Mouse (Mus musculus): Measurements from ENCODE around the gene Scd4. TPM values are rescaled to one million over a fixed set of nuclear protein-coding genes. Genes with fewer than 3 reads are reported as not detected.

Gene Scd4
- polyA plus RNA-seq, 1 experiment from 2014 or later, result 0.12 TPM

DNA sequence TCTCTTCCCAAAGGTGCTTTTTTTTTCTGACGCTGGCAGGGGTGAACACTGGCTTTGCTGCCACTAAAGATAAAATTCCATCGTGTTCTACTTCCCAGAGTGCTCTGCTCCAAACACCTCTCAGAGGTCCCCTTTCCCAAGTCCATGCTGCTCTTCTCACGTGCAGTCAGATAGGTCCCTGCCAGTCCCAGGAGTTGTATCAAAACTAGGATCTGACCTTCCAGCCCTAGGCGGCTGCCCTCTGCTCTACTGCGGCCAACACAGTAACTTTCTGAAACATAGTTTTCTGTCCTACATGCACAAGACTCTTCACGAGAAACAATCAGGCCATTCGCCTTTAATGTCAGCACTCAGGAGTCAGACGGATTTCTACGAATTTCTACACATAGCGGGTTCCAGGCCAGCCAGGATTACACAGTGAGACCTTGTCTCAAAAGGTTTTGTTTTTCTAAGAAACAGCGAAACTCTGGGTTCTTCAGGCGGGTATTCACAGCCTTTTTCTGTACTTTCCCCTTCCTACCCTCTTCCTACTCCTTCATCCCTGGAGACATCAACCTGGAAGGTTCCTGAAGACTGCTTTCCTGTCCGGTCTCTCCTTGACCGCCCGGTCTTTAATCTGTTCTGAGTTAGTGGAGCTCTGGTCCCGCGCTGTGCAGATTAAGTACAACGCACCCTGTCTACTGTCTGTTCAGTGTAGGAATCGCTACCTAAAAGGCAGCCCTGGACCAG, 55.0 kb downstream of the Scd4 start:
- Histone ChIP-seq H3K4me1 (replicated peaks; ENCODE audit: insufficient read depth, low read length) (peaks cover 6% of the 10 kb centered on the region), H3K27me3 (ENCODE audit: insufficient read depth, low read length) (no peaks in the 10 kb centered on the region), H3K36me3 (ENCODE audit: insufficient read depth, low read length) (no peaks in the 10 kb centered on the region), H3K9ac (ENCODE audit: low read depth, low read length) (peak overlapping the region; percentile 57), H3K4me2 (ENCODE audit: low read length) (peak overlapping the region; percentile 78), H3K9me3 (replicated peaks; ENCODE audit: low read length) (no peaks in the 10 kb centered on the region), H3K27ac (peak overlapping the region; percentile 89), H3K4me3 (replicated peaks; ENCODE audit: low read depth, low read length) (peak overlapping the region; percentile 48)
- TF ChIP-seq CTCF (IDR thresholded peaks at IDR 0.05; ENCODE audit: low read depth), result no peak
- ATAC-seq (replicated peaks; ENCODE audit: low FRiP score, low read depth) (no peak), DNase-seq (ENCODE audit: low spot score) (no peak)
- 27% methylated on average over 19 of the region's 19 CpGs for WGBS

- no peaks in the 10 kb centered on the region for H3K36me3 ChIP-seq (ENCODE audit: insufficient read depth, low read length)
- peak overlapping the region; percentile 57 for H3K9ac ChIP-seq (ENCODE audit: low read depth, low read length)
- H3K4me1 ChIP-seq (replicated peaks; ENCODE audit: insufficient read depth, low read length), result peaks cover 6% of the 10 kb centered on the region
- peak overlapping the region; percentile 48 for H3K4me3 ChIP-seq (replicated peaks; ENCODE audit: low read depth, low read length)
- H3K4me2 ChIP-seq (ENCODE audit: low read length), result peak overlapping the region; percentile 78
- ATAC-seq (replicated peaks; ENCODE audit: low FRiP score, low read depth) (peak; percentile 99), DNase-seq (ENCODE audit: low spot score) (peak; percentile 93)
- H3K27ac ChIP-seq, result peak overlapping the region; percentile 89
- no peaks in the 10 kb centered on the region for H3K27me3 ChIP-seq (ENCODE audit: insufficient read depth, low read length)
- 2% methylated on average over 41 of the region's 41 CpGs for WGBS
- TF ChIP-seq CTCF (IDR thresholded peaks at IDR 0.05; ENCODE audit: low read depth), result no peak
- H3K9me3 ChIP-seq (replicated peaks; ENCODE audit: low read length), result no peaks in the 10 kb centered on the region
Observed at GRCm38 (mm10) chr19:44388475-44389428, 55.9 kb downstream of the Scd4 start.

DNA sequence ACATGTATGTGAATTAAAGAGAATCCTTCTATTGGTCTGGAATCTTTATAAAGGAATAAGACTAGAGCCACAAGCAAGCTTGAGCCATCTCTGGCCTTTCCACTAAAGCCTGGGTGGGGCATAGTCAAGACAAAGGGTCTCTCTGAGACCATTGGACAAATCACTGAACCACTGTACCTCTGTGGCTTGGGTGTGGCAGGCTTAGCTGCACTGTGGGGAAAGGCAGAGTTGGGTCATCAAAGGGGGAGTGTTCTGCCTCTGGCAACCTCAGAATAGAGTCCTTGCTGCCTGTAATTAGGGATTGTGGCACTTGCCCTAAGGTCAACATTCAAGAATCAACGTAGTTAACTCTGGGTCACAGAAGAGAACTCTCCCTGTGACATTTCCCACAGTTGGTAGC, 56.6 kb downstream of the Scd4 start:
- ATAC-seq (replicated peaks; ENCODE audit: low FRiP score, low read depth), result no peak
- Histone ChIP-seq H3K36me3 (ENCODE audit: insufficient read depth, low read length) (no peaks in the 10 kb centered on the region), H3K27ac (no peak overlapping the region), H3K4me2 (ENCODE audit: low read length) (no peak overlapping the region), H3K27me3 (ENCODE audit: insufficient read depth, low read length) (no peaks in the 10 kb centered on the region), H3K4me1 (replicated peaks; ENCODE audit: insufficient read depth, low read length) (peaks cover 6% of the 10 kb centered on the region), H3K4me3 (replicated peaks; ENCODE audit: low read depth, low read length) (no peak overlapping the region), H3K9ac (ENCODE audit: low read depth, low read length) (no peak overlapping the region), H3K9me3 (replicated peaks; ENCODE audit: low read length) (no peaks in the 10 kb centered on the region)
- WGBS, result 20% methylated on average over 1 of the region's 1 CpGs
- DNase-seq (ENCODE audit: low spot score), result no peak
- no peak for TF ChIP-seq CTCF (IDR thresholded peaks at IDR 0.05; ENCODE audit: low read depth)

DNA sequence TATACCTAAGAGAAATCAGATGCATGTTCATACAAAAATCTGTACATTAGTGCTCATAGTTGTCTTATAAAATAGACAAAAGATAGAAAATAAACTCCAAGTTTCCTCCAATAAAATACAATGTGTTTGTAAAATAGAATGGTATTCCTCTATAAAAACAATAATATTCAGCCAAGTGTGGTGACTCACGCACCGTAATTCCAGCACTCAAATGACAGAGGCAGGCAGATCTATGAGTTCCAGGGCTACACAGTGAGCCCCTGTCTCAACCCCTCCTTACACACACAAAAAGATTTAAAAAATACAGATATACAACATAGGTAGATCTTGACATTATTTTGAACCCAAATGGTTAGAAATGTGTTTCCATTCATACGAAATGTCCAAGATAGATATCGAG, 59.0 kb downstream of the Scd4 start:
- Histone ChIP-seq H3K27ac (no peak overlapping the region), H3K4me3 (replicated peaks; ENCODE audit: low read depth, low read length) (no peak overlapping the region), H3K9ac (ENCODE audit: low read depth, low read length) (no peak overlapping the region), H3K36me3 (ENCODE audit: insufficient read depth, low read length) (no peaks in the 10 kb centered on the region), H3K9me3 (replicated peaks; ENCODE audit: low read length) (no peaks in the 10 kb centered on the region), H3K27me3 (ENCODE audit: insufficient read depth, low read length) (no peaks in the 10 kb centered on the region), H3K4me2 (ENCODE audit: low read length) (no peak overlapping the region), H3K4me1 (replicated peaks; ENCODE audit: insufficient read depth, low read length) (peaks cover 6% of the 10 kb centered on the region)
- WGBS, result 80% methylated on average over 4 of the region's 4 CpGs
- no peak for ATAC-seq (replicated peaks; ENCODE audit: low FRiP score, low read depth)
- TF ChIP-seq CTCF (IDR thresholded peaks at IDR 0.05; ENCODE audit: low read depth), result no peak
- no peak for DNase-seq (ENCODE audit: low spot score)

DNA sequence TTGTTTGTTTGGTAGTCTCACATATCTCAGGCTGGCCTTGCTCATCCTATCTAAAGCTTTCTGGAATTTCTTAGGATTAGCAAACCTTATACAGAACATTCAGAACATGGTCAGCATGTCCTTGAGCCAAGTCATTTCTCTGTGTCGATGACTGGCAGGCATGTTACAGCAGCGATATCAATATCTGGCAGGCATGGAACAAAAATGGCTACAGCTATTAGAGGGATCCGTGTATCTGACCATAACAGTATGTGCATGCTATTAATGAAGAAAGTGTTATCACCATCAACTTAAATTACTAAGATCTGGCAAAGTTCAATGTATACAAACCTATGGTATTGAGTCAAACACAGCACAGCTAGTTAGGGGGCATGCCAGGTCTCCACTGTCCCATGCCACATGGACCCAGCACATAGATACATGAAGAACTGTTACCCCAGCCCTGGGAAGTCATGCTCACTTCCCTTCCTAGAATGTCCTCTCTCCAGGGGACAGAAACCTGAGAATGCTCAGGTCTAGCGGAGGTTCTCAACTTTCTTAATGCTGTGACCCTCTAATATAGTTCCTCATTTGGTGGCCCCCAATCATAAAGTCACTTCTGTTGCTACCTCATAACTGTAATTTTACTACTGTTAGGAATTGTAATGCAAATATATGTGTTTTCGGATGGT, 59.6 kb downstream of the Scd4 start:
- H3K4me3 ChIP-seq (replicated peaks; ENCODE audit: low read depth, low read length), result no peak overlapping the region
- H3K4me1 ChIP-seq (replicated peaks; ENCODE audit: insufficient read depth, low read length), result peaks cover 6% of the 10 kb centered on the region
- H3K9me3 ChIP-seq (replicated peaks; ENCODE audit: low read length), result no peaks in the 10 kb centered on the region
- DNase-seq (ENCODE audit: low spot score) (no peak), ATAC-seq (replicated peaks; ENCODE audit: low FRiP score, low read depth) (no peak)
- no peaks in the 10 kb centered on the region for H3K27me3 ChIP-seq (ENCODE audit: insufficient read depth, low read length)
- no peaks in the 10 kb centered on the region for H3K36me3 ChIP-seq (ENCODE audit: insufficient read depth, low read length)
- 88% methylated on average over 5 of the region's 5 CpGs for WGBS
- no peak overlapping the region for H3K9ac ChIP-seq (ENCODE audit: low read depth, low read length)
- no peak overlapping the region for H3K4me2 ChIP-seq (ENCODE audit: low read length)
- no peak for TF ChIP-seq CTCF (IDR thresholded peaks at IDR 0.05; ENCODE audit: low read depth)
- no peak overlapping the region for H3K27ac ChIP-seq

DNA sequence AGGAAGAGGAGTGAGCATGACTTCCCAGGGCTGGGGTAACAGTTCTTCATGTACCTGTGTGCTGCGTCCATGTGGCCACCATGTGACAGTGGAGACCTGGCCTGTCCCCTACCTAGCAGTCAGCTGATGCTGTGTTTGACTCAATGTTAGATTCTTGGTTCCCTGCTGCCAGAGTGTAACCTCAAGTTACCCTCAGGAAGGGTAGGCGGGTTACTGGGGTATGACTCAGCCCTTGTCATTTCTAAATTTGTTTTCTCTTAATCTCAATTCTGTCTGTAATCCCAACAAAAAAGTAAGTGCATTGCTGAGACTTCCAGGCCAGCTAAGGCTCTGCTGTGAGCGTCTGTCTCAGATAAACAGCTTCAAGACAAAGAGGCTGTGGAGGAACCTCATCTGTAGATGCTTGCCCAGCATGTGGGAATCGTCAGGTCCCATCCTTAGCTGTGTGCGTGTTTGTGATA, 61.1 kb downstream of the Scd4 start:
- Histone ChIP-seq H3K4me2 (ENCODE audit: low read length) (no peak overlapping the region), H3K4me1 (replicated peaks; ENCODE audit: insufficient read depth, low read length) (no peaks in the 10 kb centered on the region), H3K4me3 (replicated peaks; ENCODE audit: low read depth, low read length) (no peak overlapping the region), H3K9ac (ENCODE audit: low read depth, low read length) (no peak overlapping the region), H3K27me3 (ENCODE audit: insufficient read depth, low read length) (no peaks in the 10 kb centered on the region), H3K9me3 (replicated peaks; ENCODE audit: low read length) (no peaks in the 10 kb centered on the region), H3K27ac (no peak overlapping the region), H3K36me3 (ENCODE audit: insufficient read depth, low read length) (no peaks in the 10 kb centered on the region)
- DNase-seq (ENCODE audit: low spot score) (no peak), ATAC-seq (replicated peaks; ENCODE audit: low FRiP score, low read depth) (no peak)
- WGBS, result 72% methylated on average over 5 of the region's 5 CpGs
- TF ChIP-seq CTCF (IDR thresholded peaks at IDR 0.05; ENCODE audit: low read depth), result no peak
